Mouse (Mus musculus) lung, embryonic 16.5 days (tissue): ENCODE data around the gene Cdc42. TPM values are rescaled to one million over a fixed set of nuclear protein-coding genes. Genes with fewer than 3 reads are reported as not detected.

ENCODE experiments used
- ATAC-seq: fragments of 200-750 bp; cut with Nextera tagmentation; 2 replicates; pipeline ENCODE4 v1.8.0; 2017; ENCODE audit warnings: low read depth, mild to moderate bottlenecking, moderate library complexity
- H3K27ac ChIP-seq: fragments of 300-500 bp; sonication (generic); 2 replicates; pipeline ENCODE4 v1.5.1; 2014; ENCODE audit warnings: mild to moderate bottlenecking, control low read depth, low read length
- H3K27me3 ChIP-seq: fragments of 300-500 bp; sonication (generic); 2 replicates; pipeline ENCODE4 v1.6.1; 2014; ENCODE audit warnings: low read depth, low read length, mixed read lengths; ENCODE audit not compliant: control insufficient read depth, insufficient read depth
- H3K36me3 ChIP-seq: fragments of 300-500 bp; sonication (generic); 2 replicates; pipeline ENCODE4 v1.6.1; 2014; ENCODE audit warnings: low read length; ENCODE audit not compliant: control insufficient read depth, insufficient read depth
- H3K4me1 ChIP-seq: fragments of 300-500 bp; sonication (generic); replicated peaks from 2 replicates; pipeline ENCODE4 v1.6.1; 2014; ENCODE audit warnings: low read length, mixed read lengths; ENCODE audit not compliant: control insufficient read depth, insufficient read depth
- H3K4me2 ChIP-seq: fragments of 300-500 bp; sonication (generic); 2 replicates; pipeline ENCODE4 v1.6.1; 2014; ENCODE audit warnings: low read depth, low read length, control low read depth
- H3K4me3 ChIP-seq: fragments of 300-500 bp; sonication (generic); 2 replicates; pipeline ENCODE4 v1.5.1; 2014; ENCODE audit warnings: mild to moderate bottlenecking, low read length, control low read depth
- H3K9ac ChIP-seq: fragments of 300-500 bp; sonication (generic); 2 replicates; pipeline ENCODE4 v1.6.1; 2014; ENCODE audit warnings: low read length, control low read depth
- H3K9me3 ChIP-seq: fragments of 300-500 bp; sonication (generic); 2 replicates; pipeline ENCODE4 v1.6.1; 2016; ENCODE audit warnings: low read length; ENCODE audit not compliant: control insufficient read depth
- WGBS: fragments of 180-500 bp; shearing (Covaris S2); extraction: QIAGEN DNeasy Blood & Tissue Kit; methylation state at CpG from one replicate; pipeline ENCODE4 v1.1.7; 2014; 5-methylcytosine and 5-hydroxymethylcytosine counted together
- polyA plus RNA-seq: library from polyadenylated mRNA; unstranded; fragments of >200 nt; fragmentation: Nextera tagmentation; extraction: Ambion mirVana; gene quantifications from 2 replicates; pipeline ENCODE4 v1.2.1, GENCODE M21; 2015

The Cdc42 gene
- polyA plus RNA-seq, 1 experiment from 2014 or later = 707 TPM

DNA sequence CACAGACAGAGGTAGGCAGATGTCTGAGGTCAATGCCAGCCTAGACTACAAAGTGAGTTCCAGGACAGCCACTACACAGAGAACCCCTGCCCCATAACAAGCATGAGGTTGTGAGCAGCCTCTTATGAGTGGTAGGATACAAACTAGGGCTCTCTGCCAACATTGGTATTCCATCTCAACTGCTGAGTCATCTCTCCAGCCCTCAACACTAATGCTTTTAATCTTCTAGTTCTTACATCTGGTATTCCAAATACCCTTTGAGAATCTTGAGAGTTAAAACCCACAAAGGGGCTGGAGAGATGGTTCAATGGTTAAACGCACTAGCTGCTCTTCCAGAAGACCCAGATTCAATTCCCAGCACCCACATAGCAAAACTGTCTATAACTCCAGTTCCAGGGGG lies 18.1 kb downstream of the Cdc42 start:
- Histone ChIP-seq H3K4me1 (peaks cover 9% of the 10 kb centered on the region), H3K27ac (no peak overlapping the region), H3K27me3 (no peaks in the 10 kb centered on the region), H3K9ac (no peak overlapping the region), H3K36me3 (peaks cover 12% of the 10 kb centered on the region), H3K4me2 (no peak overlapping the region), H3K4me3 (no peak overlapping the region), H3K9me3 (no peaks in the 10 kb centered on the region)
- 68% methylated on average over 1 of the region's 1 CpGs for WGBS
- ATAC-seq = no peak

DNA sequence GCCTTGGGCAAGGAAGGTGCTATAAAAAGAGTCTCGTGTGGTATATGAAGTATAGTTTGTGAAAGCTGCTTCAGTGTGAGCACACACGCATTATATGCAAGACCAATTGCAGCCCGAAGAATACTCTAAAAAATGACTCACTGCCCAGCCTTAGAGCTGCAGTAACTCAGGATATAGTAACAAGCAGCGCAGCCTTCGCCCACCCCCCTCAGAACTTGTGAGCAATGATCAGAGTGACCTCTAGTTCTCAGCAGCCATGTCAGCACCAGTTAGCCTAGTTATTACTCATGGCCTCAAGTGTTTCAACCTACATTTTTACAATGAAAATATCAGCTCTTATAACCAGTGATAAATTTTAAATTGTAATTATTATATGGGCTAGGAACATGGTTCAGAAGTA lies 21.1 kb downstream of the Cdc42 start:
- Histone ChIP-seq H3K9me3 (no peaks in the 10 kb centered on the region), H3K4me1 (peaks cover 7% of the 10 kb centered on the region), H3K27me3 (no peaks in the 10 kb centered on the region), H3K27ac (no peak overlapping the region), H3K36me3 (peaks cover 25% of the 10 kb centered on the region), H3K9ac (no peak overlapping the region), H3K4me3 (no peak overlapping the region), H3K4me2 (no peak overlapping the region)
- no peak for ATAC-seq
- WGBS = 90% methylated on average over 5 of the region's 5 CpGs

DNA sequence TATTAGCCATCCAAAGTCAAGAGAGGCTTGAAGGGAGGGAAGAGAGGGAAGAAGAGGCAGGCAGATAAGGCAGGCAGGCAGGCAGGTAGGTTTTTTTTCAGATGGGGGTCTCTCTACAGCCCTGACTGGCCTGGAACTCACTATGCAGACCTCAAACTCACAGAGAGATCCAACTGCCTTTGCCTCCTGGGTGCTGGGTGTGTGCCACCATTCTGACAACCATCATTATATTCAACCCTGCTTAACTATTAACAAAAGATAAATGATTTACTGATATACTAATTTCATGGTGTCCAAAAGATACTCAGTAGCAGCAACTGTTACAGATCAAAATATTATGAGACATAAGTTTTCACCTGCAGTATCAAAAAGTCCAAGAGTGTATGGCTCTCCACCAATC lies 25.5 kb downstream of the Cdc42 start:
- Histone ChIP-seq H3K36me3 (peaks cover 45% of the 10 kb centered on the region), H3K9ac (no peak overlapping the region), H3K27me3 (no peaks in the 10 kb centered on the region), H3K4me3 (no peak overlapping the region), H3K9me3 (no peaks in the 10 kb centered on the region), H3K27ac (no peak overlapping the region), H3K4me2 (no peak overlapping the region), H3K4me1 (no peaks in the 10 kb centered on the region)
- no peak for ATAC-seq

DNA sequence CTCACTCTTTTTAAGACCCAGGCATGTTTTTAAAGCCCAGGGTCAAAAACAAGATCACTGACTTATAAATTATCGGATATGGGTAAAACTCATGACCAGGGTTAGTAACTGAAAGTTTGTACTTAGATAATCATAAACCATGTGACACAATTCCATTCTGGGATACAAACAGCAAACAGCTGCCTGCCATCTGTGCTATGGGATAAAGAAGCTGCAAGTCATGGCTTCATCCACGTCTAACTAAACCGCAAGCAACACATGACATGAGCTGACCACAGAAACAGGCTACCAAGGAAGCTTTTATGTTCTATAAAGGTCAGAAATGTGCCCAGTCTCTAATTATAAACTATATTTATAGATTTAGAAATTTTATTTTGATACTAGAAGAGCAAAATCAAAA lies 31.0 kb downstream of the Cdc42 start:
- Histone ChIP-seq H3K36me3 (peaks cover 38% of the 10 kb centered on the region), H3K27ac (no peak overlapping the region), H3K4me1 (no peaks in the 10 kb centered on the region; the same call in 1 of the 2 replicates), H3K9ac (no peak overlapping the region), H3K27me3 (no peaks in the 10 kb centered on the region), H3K4me2 (no peak overlapping the region), H3K9me3 (no peaks in the 10 kb centered on the region), H3K4me3 (no peak overlapping the region)
- WGBS = 73% methylated on average over 3 of the region's 3 CpGs
- ATAC-seq = no peak

DNA sequence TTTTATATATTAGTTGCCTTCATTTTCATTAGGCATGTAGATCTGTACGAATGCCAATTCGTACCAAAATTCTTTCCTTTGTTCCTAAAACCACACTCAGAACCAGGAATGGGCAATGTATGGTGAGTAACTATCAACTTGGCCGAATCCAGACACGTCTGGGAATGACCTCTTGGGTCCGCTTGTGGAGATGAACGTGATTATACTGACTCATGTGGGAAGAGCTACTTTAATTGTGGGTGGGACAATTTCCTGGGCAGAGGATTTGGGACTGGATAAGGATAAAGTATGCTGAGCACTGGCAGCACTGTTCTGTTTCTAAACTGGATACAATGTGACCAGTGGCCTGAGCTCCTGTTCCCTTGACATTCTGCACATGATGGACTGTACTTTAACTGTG lies 32.6 kb downstream of the Cdc42 start:
- Histone ChIP-seq H3K36me3 (peaks cover 40% of the 10 kb centered on the region), H3K27ac (no peak overlapping the region), H3K9me3 (no peaks in the 10 kb centered on the region), H3K4me3 (no peak overlapping the region), H3K9ac (no peak overlapping the region), H3K4me1 (no peaks in the 10 kb centered on the region; the same call in 1 of the 2 replicates), H3K27me3 (no peaks in the 10 kb centered on the region), H3K4me2 (no peak overlapping the region)
- WGBS = 81% methylated on average over 6 of the region's 6 CpGs
- ATAC-seq = no peak

DNA sequence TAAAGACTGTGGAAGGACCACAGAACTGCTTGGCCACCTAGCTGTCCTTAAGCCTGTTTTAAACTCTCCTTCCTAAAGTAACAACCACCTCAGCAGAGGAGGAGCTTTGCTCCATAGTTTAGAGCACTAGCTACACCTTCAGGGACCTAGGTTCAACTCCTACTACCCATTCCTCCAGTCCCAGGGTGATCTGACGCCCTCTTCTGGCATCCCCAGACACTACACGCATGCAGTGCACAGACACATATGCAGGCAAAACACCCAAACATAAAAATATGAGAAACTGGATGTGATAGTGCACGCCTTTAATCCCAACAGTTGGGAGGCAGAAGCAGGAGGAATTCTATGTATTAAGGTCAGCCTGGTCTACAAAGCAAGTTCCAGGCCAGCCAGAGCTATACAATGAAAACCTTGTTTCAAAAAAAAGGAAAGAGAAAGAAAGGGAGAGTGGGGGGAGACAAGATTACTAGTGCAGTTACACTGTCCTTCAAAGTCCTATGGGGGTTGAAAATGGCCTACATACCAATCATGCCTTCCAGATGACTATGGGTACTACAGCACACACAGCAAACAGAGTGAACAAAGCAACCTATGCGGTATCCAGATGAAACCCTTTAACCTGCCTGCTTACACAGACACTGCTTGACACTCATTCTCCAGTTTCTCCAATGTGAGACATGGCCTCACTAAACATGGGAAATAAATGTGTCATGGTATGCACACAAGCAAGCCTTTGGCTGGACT lies 41.3 kb downstream of the Cdc42 start:
- Histone ChIP-seq H3K27me3 (no peaks in the 10 kb centered on the region), H3K4me2 (no peak overlapping the region), H3K4me3 (no peak overlapping the region), H3K9me3 (no peaks in the 10 kb centered on the region), H3K36me3 (peaks cover 26% of the 10 kb centered on the region), H3K27ac (no peak overlapping the region), H3K9ac (no peak overlapping the region), H3K4me1 (peaks cover 5% of the 10 kb centered on the region; the same call in 1 of the 2 replicates)
- no peak for ATAC-seq
- WGBS = 74% methylated on average over 4 of the region's 4 CpGs

DNA sequence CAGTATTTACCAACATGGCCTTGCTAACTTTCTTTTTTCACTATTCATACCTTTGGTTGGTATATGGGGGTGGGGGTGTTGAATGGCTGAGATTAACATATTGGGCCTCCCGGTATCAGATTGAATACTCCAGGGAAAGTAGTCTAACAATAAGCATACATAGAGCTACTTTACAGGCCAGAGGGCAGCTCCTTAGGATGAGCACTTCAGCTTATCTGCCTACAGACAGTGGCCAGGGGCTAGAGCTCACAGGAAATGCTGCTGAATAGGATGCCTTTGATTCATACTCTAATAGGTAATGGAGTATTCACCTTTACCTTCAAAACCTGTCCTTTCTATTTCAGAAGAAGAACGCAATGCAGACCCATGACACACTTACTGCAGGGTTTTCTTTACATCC lies 42.5 kb downstream of the Cdc42 start:
- H3K27ac ChIP-seq = no peak overlapping the region

DNA sequence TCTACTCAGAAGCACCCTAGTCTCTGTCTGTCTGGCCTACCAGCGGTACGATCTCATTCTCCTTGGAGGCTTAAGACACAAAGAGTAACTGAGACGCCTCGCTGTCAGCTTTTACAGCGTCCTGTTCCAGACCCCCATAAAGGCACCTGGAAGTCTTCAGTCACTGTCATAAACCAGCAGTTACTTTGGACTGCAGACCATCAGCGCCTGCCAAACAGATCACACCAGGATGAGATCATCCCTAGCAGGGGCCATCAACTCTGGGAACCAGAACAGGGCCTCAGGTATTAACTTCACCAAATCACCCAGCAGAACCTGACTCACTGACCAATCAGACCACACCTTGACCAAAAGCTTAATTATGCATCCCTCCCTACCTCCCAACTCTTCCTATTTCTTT lies 43.0 kb downstream of the Cdc42 start:
- no peaks in the 10 kb centered on the region for H3K9me3 ChIP-seq
- peaks cover 21% of the 10 kb centered on the region for H3K36me3 ChIP-seq
- H3K27me3 ChIP-seq = no peaks in the 10 kb centered on the region
- WGBS = 62% methylated on average over 6 of the region's 6 CpGs
- no peak overlapping the region for H3K4me3 ChIP-seq
- ATAC-seq = no peak
- no peak overlapping the region for H3K9ac ChIP-seq
- no peak overlapping the region for H3K27ac ChIP-seq
- peaks cover 5% of the 10 kb centered on the region; the same call in 1 of the 2 replicates for H3K4me1 ChIP-seq
- H3K4me2 ChIP-seq = no peak overlapping the region

More for the DNA sequence above, 42.5 kb downstream of the Cdc42 start:
- Histone ChIP-seq H3K4me2 (no peak overlapping the region), H3K27me3 (no peaks in the 10 kb centered on the region), H3K4me3 (no peak overlapping the region), H3K9me3 (no peaks in the 10 kb centered on the region), H3K4me1 (peaks cover 5% of the 10 kb centered on the region; the same call in 1 of the 2 replicates), H3K36me3 (peaks cover 24% of the 10 kb centered on the region), H3K9ac (no peak overlapping the region)
- 77% methylated on average over 2 of the region's 2 CpGs for WGBS
- ATAC-seq = no peak

DNA sequence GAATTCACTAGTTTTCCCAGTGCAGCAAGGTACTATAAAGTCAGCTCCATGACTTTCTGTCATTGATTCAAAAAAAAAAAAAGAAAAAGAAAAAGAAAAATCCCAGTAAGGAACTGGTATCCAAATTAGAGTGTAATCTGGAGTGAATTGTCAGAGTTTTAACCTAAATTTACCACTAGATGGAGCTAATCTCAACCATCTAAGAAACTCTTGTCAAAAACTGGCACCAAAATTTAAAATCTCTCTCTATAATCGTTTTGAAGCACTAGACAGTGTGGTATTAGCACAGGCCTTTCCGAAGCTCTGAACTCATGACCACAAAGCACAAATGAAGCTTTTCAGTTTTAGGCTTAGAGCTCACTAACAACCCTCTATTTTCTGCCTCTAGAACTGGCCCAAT lies 44.0 kb downstream of the Cdc42 start:
- Histone ChIP-seq H3K27me3 (no peaks in the 10 kb centered on the region), H3K4me2 (no peak overlapping the region), H3K27ac (no peak overlapping the region), H3K9ac (no peak overlapping the region), H3K9me3 (no peaks in the 10 kb centered on the region), H3K4me1 (peaks cover 5% of the 10 kb centered on the region; the same call in 1 of the 2 replicates), H3K4me3 (no peak overlapping the region), H3K36me3 (peaks cover 14% of the 10 kb centered on the region)
- ATAC-seq = no peak
- WGBS = 25% methylated on average over 2 of the region's 2 CpGs
